In genomic region chr2:29620301-29620827, GRCm38 (mm10) we compare ENCODE assay signal across 8 mouse cellular contexts. TPM values are rescaled to one million over a fixed set of nuclear protein-coding genes. Genes with fewer than 3 reads are reported as not detected.
DNase-seq lines count a peak whose midpoint lies in the region; ATAC-seq and TF ChIP-seq lines count a peak whose summit lies in the region.

No protein-coding gene starts in this region.

- H3K4me3 ChIP-seq in layer of hippocampus, adult 2 months, result peak overlapping the region; percentile 93
- H3K4me3 ChIP-seq in erythroblast, embryonic 14.5 days (replicated peaks), result peak overlapping the region; percentile 83
- peak overlapping the region; percentile 82 for H3K4me3 ChIP-seq in limb, embryonic 12.5 days (replicated peaks)
- H3K4me3 ChIP-seq in olfactory bulb, adult 2 months (ENCODE audit: insufficient read depth, low read depth, low read length), result peak overlapping the region; percentile 87

- WGBS in limb, embryonic 12.5 days, result under 1% methylated on average over 15 of the region's 15 CpGs
- under 1% methylated on average over 15 of the region's 15 CpGs for WGBS in olfactory bulb, adult 2 months

- H3K27ac ChIP-seq in layer of hippocampus, adult 2 months, result peak overlapping the region; percentile 95
- peak overlapping the region; percentile 92 for H3K27ac ChIP-seq in limb, embryonic 12.5 days
- H3K27ac ChIP-seq in olfactory bulb, adult 2 months (ENCODE audit: insufficient read depth, low read depth, low read length), result peak overlapping the region; percentile 35; the same call in 1 of the 2 replicates

- no peak for TF ChIP-seq POLR2A in olfactory bulb, adult 2 months (IDR thresholded peaks at IDR 0.05; ENCODE audit: insufficient read depth, low read depth, low read length)

- no peaks in the 10 kb centered on the region for H3K9me3 ChIP-seq in erythroblast, embryonic 14.5 days (ENCODE audit: control insufficient read depth, low read length)
- H3K9me3 ChIP-seq in limb, embryonic 12.5 days, result no peaks in the 10 kb centered on the region

- H3K9ac ChIP-seq in limb, embryonic 12.5 days (replicated peaks), result peak overlapping the region; percentile 96

- no peaks in the 10 kb centered on the region for H3K27me3 ChIP-seq in erythroblast, embryonic 14.5 days (ENCODE audit: control insufficient read depth)
- no peaks in the 10 kb centered on the region for H3K27me3 ChIP-seq in limb, embryonic 12.5 days

- no peak for ATAC-seq in limb, embryonic 12.5 days (ENCODE audit: insufficient number of reproducible peaks, insufficient read depth, low FRiP score, low TSS enrichment, low read depth)

- peaks cover 54% of the 10 kb centered on the region for H3K4me1 ChIP-seq in erythroblast, embryonic 14.5 days (ENCODE audit: control insufficient read depth)
- peaks cover 25% of the 10 kb centered on the region for H3K4me1 ChIP-seq in limb, embryonic 12.5 days (replicated peaks)
- peaks cover 36% of the 10 kb centered on the region for H3K4me1 ChIP-seq in olfactory bulb, adult 2 months (ENCODE audit: control insufficient read depth, insufficient read depth, low read length)

- no peak for DNase-seq in layer of hippocampus, adult 2 months (ENCODE audit: low spot score in 2 of 2)
- DNase-seq in layer of hippocampus, adult 11-12 months (ENCODE audit: low spot score), result no peak
- peak; percentile 56 for DNase-seq in R1 (ENCODE audit: low read depth, low spot score)
- no peak for DNase-seq in kidney, postnatal 14 days
- DNase-seq in spleen, postnatal 14 days (ENCODE audit: low spot score in 2 of 2), result no peak

- no peak for TF ChIP-seq CTCF in layer of hippocampus, adult 2 months (conservative IDR thresholded peaks at IDR 0.05)
- TF ChIP-seq CTCF in olfactory bulb, adult 2 months (IDR thresholded peaks at IDR 0.05; ENCODE audit: insufficient read depth, low read depth, low read length), result no peak

- peak overlapping the region; percentile 64 for H3K4me2 ChIP-seq in limb, embryonic 12.5 days

- peaks cover 20% of the 10 kb centered on the region for H3K36me3 ChIP-seq in erythroblast, embryonic 14.5 days (ENCODE audit: control insufficient read depth)
- H3K36me3 ChIP-seq in limb, embryonic 12.5 days, result peaks cover 10% of the 10 kb centered on the region

RNA-seq across cellular contexts. Expression of gene Rapgef1, which starts 0.8 kb away (rescaled TPM):
- total RNA-seq in layer of hippocampus, adult 2 months (2021), result 10 to 100 TPM; 91.3 to 94.9 TPM
- 2.0 and 2.1 TPM in 2 replicates for polyA plus RNA-seq in erythroblast, embryonic 14.5 days (2012)
- polyA plus RNA-seq in limb, embryonic 12.5 days (2016; fragmentation: Nextera tagmentation; extraction: Ambion mirVana), result 20.2 and 20.4 TPM in 2 replicates
- 75.7 TPM in 1 of 2 replicates, not detected in the other for polyA plus RNA-seq in olfactory bulb, adult 2 months (2012; ENCODE audit: insufficient read depth, insufficient read length, low replicate concordance, missing spikeins)

Comparison
In these comparisons a context has a peak if more than half of its experiments do, and no peak if none do; other contexts are left out.
1. H3K27ac ChIP-seq: peak in every context shown above with its lines; median percentile 95 in layer of hippocampus, adult 2 months; 92 in limb, embryonic 12.5 days; 35 in olfactory bulb, adult 2 months.